Mouse (Mus musculus): ENCODE data around the gene Csnk1e.

Csnk1e gene

DNA sequence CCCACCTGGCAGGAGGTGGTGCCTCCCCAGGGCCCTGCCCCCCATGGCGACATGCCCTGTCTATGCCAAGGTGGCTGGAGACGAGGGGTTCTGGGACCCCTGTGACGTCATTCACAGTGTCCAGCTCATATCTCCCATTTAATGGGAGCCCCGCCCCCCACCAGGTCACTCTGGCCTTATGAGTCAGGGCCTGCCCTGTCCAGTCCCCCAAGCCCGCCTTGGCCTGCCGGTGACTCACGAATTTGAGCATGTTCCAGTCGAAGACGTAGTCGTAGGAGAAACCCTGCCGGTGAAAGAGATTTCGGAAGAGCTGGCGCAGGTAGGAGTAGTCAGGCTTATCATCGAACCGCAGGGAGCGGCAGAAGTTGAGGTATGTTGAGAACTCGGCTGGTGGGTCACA, 30.8 kb downstream of the Csnk1e start:
- in situ Hi-C loops (cut with MboI): no loop called here

DNA sequence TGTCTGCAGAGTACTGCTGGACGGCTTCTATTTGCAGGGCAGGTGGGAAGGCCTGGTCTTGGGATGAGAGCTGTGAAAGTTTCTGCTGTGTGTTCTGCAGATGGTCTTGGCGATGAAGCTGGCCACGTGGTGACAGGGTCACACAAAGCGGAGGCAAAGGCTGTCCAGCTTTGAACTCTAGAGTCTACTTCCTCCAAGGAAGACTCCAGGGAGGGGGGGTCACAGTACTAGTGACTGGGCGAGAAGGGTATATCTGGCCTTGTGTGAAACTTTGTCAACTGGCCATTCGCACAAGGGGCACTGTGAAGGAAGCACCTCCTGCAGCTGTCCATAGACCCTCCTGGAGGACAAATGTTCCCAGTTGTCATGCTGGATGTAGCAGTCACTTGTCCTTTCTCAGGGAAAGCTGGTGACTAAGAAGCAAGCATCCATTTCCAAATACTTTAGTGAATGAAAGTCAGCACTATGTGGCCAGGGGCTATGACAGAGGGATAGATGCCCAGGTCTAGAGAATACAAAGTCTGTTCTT, 32.6 kb downstream of the Csnk1e start:
- in situ Hi-C loops (cut with MboI): no loop called here

DNA sequence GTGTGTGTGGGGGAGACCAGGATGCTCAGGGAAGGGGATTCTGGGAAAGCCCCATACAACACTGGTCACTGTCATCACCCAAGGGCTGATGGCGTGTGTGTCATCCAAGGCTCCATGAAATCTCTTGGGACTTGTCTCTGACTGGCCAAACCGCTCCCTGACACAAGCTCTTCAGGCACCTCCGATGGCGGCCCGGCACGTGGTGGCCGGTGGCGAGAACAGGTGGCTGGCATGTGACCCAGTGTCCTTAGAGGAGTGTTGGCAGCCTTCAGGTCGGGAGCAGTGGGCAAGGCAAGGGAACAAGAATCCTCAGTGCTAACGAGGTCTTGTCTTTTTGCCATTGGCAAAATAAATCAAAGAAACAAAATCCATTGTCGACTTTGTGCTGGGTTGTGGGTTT, 36.7 kb downstream of the Csnk1e start:
- in situ Hi-C loops (cut with MboI): no loop called here

DNA sequence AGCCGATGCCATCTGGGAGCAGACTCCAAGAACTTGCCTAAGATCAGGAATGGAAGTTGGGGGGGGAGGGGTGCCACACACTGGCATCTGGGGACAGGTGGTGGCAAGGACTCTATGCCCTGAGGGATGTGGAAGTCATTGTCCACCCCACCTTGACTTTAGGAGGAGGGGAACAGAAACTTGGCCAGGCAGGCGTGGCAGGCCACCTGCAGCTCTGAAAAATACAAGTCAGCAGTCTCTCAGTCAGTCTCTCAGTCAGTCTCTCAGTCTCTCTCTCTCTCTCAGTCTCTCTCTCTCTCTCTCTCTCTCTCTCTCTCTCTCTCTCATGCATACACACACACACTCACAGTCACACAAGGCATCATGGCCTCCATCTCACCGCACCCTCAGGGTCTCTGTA, 37.1 kb downstream of the Csnk1e start:
- in situ Hi-C loops (cut with MboI): no loop called here

DNA sequence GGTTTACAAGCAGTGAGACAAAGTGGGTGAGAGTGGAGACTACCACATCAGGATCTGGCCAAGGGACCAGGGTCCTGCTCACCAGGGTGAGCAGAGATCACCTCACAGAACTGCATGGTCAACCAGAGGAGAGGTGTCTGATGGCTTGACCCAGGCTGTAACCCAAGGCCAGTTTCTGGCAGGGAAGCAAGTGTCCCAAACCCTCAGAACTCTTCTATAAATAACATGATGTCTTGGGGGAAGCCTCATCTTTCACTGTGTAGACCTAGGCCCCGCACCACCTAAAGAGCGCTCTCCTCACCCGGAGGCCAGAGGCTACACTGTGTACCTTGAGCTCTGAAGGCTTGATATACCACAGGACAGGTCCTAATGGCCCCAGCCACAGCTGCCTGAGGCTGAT, 38.0 kb downstream of the Csnk1e start:
- in situ Hi-C loops (cut with MboI): no loop called here

DNA sequence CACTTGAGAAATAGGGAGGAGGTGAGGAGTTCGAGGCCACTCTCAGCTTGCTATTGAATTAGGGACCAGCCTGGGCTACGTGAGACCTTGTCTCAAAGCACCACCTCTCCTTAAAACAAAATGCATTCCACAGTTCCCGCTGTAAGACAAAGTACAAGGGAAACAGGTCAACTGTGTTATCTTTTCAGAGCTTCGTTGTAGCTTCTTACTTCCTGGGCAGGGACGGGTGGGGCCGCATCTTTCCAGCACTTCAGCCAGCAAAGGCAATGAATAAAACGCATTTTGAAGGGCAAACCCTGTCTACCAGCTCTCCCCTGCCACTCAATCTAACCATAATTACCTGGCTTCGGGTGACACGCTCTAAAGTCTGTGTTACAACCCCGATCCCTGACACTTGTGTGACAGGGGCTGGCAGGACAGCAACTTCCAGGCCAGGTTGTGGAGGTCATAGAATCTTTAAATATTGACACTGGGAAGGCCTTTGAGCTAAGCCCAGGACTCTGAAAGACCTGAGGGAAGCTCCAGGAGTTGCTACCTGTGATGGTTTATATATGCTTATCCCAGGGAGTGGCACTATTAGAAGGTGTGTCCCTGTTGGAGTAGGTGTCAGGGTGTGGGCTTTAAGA, 38.8 kb downstream of the Csnk1e start:
- in situ Hi-C loops (cut with MboI): no loop called here

DNA sequence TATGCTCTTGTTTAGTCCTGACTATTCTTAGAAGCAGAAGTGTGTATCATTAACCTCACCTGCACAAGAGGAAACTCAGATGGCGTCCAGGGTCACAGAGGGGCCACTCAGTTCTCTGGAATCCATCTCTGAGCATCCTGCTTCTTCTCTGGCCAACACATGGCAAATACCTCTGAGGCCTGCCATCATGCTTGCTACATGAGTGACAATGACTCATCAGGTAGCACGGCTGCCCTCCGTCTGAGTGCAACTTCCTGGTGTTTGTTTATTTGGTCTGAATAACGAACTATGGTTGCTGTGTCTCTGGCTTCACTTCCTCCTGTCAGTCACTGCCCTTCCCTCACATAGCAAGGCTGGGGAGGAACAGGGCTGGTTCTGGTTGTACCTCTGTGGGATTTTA, 40.9 kb downstream of the Csnk1e start:
- in situ Hi-C loops (cut with MboI): no loop called here

DNA sequence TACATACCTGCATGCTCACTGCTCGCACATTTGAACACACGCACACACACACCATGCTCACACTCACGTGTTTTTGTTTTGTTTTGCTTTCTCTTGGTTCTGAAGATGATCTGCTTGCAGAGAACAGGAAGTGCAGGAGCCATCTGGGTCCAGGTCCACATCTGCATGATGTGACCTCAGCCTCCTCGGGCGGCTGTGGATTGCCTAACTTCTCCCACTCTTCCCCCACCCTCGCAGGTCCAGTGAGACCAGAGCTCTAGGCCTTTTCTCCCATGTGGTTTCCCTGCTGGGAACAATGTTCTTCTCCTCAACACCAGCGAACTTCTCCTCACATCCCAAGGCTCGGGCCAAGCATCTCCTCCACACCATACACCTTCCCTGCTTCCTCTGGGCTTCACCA, 41.6 kb downstream of the Csnk1e start:
- in situ Hi-C loops (cut with MboI): no loop called here

DNA sequence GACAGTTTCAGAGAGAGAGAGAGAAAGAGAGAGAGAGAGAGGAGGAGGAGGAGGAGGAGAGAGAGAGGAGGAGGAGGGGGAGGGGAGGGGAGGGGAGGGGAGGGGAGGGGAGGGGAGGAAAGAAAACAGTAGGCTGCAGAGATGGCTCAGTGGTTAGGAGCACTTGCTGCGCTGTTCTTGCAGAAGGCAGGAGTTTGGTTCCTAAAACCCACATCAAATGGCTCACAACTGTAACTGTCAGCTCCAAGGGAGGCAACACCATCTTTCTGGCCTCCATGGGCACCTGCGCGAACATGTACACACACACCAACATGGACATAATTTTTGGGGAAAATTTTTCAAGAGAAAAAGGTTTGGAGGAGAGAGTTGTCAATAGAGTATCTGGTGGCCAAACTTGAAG, 42.2 kb downstream of the Csnk1e start:
- in situ Hi-C loops (cut with MboI): no loop called here

DNA sequence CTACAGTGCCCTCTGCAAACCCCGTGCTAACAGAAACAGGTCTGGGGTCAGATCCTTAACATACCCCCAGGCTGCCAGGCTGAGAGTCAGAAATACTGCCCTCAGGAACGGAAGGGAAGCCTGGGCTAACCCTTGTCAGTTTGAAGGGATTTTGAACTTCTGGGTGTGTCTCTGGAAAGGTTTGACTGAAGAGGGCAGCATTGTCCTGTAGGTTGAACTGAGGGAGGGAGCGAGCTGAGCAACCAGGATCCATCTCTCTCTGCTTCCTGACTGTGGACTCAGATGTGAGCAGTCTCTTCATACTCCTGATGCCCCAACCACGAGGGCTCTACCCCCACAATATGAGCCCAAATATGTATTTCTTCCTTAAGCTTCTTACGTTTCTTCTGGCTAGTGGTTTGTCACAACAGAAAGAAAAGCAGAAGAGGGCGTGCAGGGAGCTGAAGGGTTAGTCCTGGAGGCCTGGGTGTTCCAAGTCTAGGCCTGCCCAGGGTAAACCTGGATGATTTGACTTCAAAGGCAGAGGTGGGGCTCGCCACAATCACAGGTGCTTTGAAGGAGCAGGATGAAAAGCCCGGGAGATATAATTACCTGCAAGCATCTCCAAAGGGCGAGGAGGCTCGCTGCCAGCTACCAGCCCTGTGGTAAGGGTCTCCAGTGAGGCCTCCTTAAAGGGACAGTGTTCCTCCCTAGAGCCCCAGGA, 43.9 kb downstream of the Csnk1e start:
- in situ Hi-C loops (cut with MboI): no loop called here

DNA sequence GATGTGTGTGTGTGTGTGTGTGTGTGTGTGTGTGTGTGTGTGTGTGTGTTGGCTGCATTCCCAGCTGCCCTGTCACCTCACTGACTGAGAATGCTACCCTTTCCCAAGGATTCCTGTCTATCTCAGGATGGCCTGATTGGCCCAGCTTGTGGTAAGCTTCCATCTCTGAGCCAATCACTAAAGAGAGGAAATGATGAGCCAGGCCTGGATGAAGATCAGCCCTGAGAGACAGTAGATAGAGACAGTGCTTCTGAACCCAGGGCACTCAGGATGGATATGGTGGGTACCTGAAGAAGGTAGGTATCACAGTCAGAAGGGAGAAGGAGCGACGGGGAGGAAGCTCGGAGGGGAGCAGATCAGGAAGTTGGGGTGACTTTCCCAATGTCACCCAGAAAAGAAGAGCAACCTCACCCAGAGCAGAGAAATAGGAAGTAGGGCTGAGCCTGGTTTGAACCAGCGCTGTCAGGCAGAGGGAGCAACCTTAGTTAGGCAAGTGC, 46.2 kb downstream of the Csnk1e start:
- in situ Hi-C loops (cut with MboI): no loop called here

DNA sequence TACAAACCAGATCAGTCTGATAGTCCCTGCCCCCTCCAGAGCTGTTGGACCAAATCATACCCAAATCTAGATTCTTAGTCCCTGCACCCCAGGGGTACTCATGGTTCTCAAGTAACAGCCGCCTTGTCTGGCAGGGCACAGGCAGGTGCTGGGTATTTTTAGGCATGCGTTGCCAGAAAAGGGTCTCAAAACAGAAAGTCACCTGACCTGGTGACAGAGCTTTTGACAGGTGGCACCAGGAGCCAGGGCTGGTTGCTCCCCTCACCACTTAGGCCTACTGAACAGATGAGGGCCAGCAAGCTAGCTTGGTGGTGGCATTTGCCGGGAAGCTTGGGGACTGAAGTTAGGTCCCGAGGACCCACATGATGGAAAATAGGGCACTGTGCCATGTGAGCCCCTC, 48.8 kb downstream of the Csnk1e start:
- in situ Hi-C loops (cut with MboI): no loop called here

DNA sequence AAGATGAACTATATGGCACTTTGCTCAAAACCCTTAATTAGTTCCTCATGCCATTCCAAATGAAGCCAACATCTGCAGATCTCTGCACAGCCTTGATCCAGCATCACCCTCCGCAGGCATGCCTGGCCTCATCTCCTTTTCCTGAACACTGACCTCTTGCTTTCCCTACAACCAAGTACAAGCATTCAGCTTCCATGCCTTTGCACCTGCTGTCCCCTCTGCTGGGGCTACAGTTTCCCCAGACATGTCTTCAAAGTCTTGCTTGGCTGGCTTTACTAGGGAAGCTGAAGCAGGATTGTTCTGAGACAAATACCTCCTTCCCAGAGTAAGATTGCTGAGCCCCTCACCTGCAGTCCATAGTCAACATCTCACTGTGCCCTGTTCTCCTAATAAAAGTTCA, 51.1 kb downstream of the Csnk1e start:
- in situ Hi-C loops (cut with MboI): no loop called here

DNA sequence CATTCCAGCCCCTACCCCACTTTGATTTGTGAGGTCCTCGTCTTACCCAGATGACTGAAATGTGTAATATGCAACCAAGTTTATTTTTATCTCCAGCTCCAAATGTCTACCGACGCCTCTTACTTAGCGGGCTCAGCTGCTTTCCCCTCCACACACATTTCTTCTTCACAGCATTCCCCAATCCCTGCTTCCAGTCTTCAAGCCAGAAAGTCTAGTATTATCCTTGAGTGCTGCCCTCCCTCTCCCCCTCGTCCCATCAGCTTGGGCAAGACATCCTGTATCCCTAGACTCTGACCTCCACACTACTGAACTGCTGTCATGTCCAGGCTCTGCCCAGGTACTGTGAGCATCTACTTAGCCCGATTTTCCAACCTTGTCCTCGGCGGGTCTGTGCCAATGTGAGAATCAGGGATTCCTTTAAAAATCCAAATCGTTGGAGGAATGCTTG, 51.6 kb downstream of the Csnk1e start:
- in situ Hi-C loops (cut with MboI): no loop called here

DNA sequence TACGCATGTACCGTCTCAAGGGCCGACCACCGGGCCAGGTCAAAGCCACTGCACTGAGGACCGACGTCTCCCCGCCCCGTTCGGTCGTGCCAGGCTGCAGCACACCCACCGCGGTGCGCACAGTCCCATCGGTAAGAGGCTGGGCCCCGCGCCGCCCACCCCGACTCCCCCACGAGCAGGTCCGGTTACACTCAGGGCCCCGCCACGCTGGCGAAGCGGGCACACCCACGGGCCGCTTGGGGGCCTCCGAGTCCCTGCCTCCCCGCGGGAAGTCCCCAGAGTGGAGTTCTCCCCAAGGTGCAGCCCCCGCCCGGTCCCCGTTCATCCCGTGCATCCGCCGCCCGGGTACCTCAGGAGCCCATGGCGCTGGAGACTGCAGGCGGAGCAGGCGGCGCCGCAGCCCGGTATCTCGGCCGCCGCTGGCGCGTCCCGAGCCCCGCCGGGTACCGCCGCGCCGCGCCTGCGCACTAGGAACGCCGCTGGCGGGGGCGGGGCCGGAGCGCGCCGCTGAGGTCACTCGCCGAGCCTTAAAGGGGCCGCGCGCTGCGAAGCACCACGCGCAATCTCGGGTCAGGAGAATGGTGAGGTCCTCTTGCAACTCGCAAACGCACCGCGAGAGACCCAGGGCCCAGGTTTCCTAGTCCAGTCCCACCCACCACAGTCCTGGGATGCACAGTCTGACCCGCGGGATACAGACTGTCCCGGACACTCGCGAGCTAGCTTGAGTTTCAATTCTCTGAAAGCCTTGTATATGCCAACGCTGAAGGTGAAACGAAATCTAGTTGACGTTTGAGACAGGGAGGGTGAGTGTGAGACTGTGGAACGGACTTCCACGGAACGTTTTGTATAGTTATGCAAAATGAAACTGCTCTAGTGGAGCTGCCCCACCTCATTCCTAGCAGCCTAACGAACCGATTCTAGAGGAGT, 52.3 kb downstream of the Csnk1e start, which contains the start of gene Tmem184b:
Gene Tmem184b (minus strand): TSS at position 734 of the 927 bp plus-strand sequence.
- in situ Hi-C loops (cut with MboI): no loop called here

DNA sequence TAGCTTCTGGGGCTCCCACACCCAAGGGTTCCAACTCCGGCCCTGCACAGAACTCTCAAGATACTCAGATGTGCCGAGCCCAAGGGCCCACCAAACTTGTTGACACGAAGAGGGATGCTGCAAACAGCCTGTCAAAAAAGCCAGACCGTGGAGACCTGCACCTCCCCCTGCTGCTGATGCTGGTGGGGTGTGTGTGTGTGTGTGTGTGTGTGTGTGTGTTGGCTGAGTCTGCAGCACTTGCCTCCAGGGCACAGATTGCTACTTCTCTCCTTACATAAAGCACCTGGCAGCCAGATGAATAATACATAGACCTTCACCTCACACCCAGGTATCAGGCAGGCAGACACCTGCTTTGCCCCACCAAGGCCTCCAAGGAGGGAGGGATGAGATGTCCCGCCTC, 53.2 kb downstream of the Csnk1e start:
- in situ Hi-C loops (cut with MboI): no loop called here

DNA sequence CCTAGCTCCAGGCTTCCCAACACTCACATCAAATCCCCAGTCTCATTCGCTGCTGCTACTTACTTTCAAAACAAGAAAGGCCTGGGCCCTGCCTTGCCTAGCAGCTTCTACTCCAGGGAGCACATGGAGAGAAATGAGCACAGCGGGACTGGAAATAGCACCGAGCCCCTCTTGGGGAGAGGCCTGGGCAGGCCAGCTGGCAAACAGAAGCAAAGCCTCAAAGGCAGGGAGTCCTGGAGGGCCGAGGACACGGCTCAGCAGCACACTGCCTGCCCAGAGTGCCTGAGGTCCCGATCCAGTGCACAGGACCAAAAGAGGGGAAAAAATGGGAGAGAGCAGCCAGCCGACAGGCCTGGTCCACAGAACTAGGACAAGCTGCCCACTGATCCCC, 54.4 kb downstream of the Csnk1e start:
- in situ Hi-C loops (cut with MboI): no loop called here

DNA sequence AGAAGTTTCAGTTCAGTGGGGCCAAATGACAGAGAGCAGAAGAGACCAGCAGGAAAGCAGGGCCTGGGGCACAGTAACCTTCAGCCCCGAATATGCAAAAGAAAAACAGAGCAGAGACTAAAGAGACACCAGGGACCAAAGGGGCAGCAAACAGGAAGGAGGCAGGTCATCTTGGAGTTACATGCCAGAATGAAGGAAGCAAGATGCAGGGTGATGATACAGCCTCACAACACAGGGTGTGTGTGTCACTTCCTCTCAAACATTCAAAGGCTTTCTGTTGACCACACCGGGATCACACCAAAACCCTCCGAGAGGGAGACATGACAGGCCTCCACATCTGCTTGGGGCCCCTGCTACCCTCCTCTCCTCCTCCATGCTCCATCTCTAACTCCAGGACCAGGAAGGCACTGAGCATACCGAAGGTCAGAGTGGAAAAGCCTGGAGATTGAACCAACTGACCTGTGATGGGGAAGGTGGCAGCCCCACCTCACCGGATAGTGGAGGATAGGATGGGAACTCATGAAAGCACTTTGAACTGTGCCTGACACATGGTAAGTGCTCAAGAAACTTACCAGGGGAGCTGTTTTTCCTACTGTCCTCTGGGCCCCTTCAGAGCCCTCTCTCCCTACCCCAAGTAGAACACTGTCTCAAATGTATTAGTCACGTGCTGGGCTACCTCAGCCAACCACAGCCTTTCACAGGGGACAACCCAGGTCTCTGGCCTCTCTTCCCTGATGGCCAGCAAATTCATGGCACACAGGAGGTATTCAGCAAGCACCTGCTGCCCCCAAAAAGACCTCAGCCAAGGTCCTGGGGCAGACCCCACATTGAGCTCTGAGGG, 55.0 kb downstream of the Csnk1e start:
- in situ Hi-C loops (cut with MboI): no loop called here

DNA sequence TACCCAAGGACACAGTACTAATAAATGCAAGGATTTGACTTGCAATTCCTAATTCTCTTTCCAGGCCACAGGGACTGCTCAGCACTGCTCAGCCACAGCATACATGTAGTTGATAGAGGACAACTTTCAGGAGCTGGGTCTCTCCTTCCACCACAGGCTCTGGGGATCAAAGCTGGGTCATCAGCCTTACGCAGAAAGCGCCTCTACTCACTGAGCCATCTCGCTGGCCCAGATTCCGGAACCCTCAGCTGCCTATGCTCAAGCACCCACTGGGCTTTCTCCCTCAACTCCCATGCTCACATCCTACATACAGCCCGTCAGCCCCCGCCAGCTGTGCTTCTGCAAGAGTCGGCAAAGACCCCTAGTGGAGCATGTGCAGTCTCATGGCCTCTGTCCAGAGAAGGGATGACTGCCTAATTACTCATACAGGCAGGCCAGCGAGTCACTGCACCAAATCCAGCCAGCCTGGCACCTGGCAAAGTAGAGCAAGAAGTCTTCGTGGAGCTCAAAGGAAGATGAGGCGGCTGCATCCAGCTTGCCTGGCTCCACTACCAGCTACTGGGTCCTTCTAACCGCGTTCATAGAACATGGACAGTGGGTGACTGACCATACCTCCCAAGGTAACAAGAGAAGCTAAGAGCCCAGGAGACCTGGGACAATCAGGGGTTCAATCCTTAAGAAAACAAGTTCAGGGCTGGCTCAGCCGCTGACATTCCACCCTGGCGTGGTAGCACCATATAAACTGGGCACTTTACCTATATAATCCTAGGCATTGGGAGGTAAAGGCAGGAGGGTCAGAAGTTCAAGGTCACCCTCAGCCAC, 55.9 kb downstream of the Csnk1e start:
- in situ Hi-C loops (cut with MboI): no loop called here

DNA sequence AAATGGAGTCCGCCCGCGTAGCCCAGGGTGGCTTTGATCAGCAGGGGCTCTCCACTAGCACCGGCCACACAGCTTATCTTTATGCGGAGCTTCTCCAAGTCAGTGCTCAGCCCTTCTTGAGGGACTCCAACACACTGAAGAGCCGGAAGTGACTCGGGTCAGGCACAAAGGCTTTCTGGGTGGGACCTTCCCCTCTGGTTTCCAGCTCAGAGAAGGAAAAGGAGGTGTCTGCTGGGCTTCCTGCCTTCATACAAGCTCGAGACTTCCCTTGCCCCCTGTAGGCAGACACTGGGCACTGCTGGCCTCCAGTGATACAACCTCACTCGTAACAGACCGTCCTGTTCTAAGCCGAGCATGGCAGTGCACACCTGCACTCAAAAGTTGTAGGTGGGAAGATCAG, 58.6 kb downstream of the Csnk1e start:
- in situ Hi-C loops (cut with MboI): no loop called here

All from mature B cell (primary cell).